Mouse (Mus musculus) spleen, postnatal 4 days (tissue): ENCODE results near the gene Dhx35.

Experiments
- DNase-seq, 2 experiments: peaks; one replicate each; pipeline ENCODE4 v3.0.0; 2022; ENCODE audit warnings: low spot score in 2 of 2

Dhx35 gene

GRCm38 (mm10) chr2:158794494-158795004 lies at the start of gene Dhx35:
Gene Dhx35, plus strand, starts transcription at chr2:158794807.
- DNase-seq, result peak; percentile 88 to 92

- no peak for DNase-seq
These were observed 49.5 kb upstream of the Dhx35 start for GRCm38 (mm10) chr2:158745049-158745482.

DNA sequence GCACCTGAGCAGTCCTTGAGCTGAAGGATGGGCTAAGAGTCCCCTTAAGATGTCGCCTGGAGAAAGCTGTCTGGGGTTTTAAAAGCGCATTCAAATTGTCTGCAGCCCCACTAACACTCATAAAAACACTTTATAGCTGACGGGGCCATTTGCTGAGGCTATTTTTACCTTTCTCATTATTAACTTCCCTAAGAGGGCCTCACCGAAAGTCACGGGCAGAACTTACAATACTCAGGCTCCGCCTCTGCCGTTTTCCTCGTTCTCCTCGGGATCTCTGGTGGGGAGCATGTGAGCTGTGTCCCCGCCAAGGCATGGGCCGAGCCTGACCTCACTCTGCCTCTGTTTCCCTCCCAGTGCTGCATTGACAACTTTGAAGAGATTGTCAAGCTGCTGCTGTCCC lies 48.4 kb upstream of the Dhx35 start:
- no peak for DNase-seq

- no peak for DNase-seq
These were observed 45.2 kb upstream of the Dhx35 start for GRCm38 (mm10) chr2:158749366-158749765.

DNA sequence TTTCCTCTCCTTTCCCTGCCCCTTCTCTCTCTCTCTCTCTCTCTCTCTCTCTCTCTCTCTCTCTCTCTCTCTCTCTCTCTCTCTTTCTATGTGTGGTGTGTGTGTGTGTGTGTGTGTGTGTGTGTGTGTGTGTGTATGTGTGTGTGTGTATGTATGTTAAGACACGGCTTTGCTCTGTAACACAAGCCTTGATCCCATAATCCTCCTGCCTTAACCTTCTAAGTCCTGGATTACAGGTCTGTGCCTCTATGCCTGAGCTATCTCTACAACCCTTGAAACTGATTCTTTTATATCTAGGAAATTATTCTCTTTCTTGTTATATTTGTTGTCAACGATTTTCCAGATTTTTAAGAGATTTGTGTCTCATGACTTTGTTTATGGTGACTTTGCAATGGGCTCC lies 34.4 kb upstream of the Dhx35 start:
- DNase-seq, result no peak

DNA sequence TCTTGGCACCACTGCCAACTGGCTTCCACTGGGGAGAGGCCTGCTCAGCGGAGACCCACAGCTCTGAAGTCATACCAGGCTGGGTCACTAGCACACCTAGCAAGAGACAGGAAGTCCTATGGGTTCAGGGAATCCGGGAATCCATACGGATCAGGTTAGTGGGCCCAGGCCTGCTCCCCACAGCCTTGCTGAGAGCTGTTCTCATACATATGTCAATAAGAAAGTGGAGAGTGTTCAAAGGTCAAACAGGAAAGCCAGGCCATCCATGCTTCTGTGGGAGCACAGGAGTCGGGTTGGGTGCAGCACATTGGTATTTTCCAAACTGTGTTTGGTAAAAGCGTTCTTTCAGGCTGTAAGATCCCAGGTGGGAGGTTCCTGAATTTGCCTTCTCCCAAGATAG lies 32.3 kb upstream of the Dhx35 start:
- DNase-seq, result no peak

GRCm38 (mm10) chr2:158767742-158768339 lies 26.8 kb upstream of the Dhx35 start, which contains the start of gene Fam83d:
Gene Fam83d, plus strand, starts transcription at chr2:158768093.
- peak; percentile 96 to 97 for DNase-seq

GRCm38 (mm10) chr2:158768350-158768749 lies 26.3 kb upstream of the Dhx35 start:
- DNase-seq, result peak; percentile 68 to 84

GRCm38 (mm10) chr2:158768771-158769170 lies 25.8 kb upstream of the Dhx35 start:
- DNase-seq, result no peak

DNA sequence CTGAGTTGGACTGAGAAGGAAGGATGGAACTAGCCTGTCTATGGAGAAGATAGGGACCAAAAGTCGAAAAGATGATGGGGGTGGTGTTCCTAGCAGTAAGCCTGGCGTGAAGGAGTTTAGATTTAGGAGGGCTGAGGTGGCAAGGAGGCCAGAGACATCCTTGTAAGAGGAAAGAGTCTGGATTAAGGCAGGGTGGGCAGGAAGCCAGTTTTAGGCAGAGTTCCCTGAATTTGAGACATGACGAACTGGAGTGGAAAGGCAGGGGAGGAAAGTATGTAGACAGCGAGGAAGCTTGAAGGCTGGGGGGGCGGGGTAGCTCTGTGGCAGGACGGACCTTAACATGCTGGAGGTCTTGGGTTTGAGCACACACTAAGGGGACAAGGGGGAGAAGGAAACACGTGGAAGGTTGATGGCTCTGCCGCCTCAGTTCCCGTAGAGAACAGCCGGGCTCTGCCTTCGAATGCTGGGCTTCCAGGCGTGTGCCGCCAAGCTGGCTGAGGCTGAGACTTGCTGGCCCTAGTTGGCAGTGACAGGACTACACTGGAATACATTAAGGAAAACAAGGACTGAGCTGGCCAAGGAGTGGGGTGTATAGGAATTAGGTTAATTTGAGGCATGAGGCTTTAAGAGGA lies 24.4 kb upstream of the Dhx35 start:
- DNase-seq, result no peak

DNA sequence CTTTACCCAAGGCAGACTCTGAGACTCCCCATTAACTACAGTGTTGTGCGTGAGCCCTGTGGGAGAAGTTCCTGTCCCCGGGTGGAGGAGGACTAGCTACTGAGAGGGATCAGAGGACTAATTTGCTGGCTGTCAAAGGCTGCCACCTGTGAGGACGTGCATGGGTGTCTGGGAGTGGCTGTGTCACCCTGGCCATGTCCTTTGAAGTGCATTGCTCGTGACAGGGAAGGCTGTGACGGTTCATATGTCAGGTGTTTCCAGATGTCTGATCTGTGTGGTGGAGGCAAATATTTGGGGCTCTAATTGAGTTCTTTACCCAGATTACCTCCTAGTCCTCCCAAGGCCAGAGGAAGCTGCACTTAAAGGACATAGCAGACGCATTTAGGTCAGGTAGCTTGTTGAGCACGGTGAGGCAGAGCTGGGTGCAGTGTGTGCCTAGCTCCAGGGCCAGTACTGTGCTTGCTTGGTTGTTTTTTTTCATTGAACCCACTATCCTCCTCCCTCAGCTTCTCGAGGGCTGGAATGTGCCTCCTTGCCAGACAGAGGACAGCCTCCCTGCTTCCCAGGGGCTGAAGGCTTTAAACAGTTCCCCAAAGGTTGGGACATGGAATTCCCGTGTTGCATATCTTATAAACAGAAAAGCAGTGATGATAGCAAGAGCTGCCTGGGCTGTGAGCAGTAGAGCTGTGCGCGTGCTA lies 23.4 kb upstream of the Dhx35 start:
- DNase-seq, result no peak

- DNase-seq, result no peak
These were observed 21.8 kb upstream of the Dhx35 start for GRCm38 (mm10) chr2:158772808-158773207.

DNA sequence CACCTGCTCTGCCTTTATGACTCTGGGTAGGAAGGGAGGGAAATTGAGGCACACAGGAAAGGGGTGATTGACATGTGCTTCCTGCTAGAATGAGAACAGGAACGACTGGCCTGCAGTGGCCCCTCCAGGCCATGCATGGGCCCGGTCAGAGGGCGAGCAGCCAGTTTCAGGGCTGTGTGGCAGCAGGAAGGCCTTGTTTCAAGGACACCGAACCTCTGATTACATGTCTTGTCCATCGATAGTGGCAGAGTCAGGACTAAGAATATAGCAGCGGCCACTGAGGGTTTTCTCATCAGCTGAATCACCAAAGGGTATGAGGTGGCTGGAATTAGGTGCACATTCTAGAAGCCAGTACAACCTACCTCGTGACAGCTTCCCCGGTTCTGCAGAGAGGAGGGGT lies 19.7 kb upstream of the Dhx35 start:
- DNase-seq, result no peak

- DNase-seq, result no peak
These were observed 17.9 kb upstream of the Dhx35 start for GRCm38 (mm10) chr2:158776716-158777115.

- DNase-seq, result no peak
These were observed 17.1 kb upstream of the Dhx35 start for GRCm38 (mm10) chr2:158777490-158777889.

- DNase-seq, result peak in 1 of 2 experiments; percentile 53
These were observed 16.3 kb upstream of the Dhx35 start for GRCm38 (mm10) chr2:158778349-158778748.

- no peak for DNase-seq
These were observed 13.5 kb upstream of the Dhx35 start for GRCm38 (mm10) chr2:158781126-158781525.

GRCm38 (mm10) chr2:158786927-158787795 lies 7.4 kb upstream of the Dhx35 start:
- no peak for DNase-seq

DNA sequence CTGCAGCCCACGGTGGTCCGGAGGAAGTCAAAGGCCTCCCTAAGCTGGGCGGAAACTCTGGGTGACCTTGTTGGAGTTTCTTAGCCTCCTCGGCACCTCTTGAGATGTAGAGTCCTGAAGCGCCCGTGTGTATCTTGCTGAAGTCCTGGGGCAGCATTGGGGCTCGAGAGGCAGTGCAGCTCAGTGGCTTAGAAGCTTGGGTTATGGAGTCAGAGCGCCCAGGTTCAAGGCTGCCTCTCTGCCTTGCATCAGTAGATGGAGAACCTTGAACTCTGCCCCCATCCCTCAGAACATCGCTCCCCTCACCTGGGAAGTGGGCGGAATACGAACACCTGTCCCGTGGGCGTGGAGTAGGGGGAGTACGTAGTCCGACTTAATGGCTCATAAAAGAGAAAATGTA lies 436 bp downstream of the Dhx35 start:
- DNase-seq, result no peak

- no peak for DNase-seq
These were observed 1.3 kb downstream of the Dhx35 start for GRCm38 (mm10) chr2:158795875-158796274.

DNA sequence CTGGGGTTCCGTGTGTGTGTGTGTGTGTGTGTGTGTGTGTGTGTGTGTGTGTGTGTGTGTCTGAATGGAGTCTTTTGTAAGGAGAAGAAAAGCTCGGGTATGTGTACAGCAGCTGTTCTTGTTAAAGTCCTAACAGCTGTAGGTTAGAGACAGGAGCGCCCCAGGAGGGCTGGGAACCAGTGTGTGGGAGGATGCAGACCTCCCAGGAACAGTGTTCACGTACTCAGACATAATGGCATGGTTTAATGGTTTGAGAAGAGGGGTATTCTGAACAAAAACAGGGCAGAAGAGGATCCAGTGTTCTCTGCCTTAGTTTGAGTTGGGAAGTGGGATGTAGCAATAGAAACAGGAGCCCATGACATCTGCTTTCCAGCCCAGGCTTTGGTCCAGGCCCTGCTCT lies 4.7 kb downstream of the Dhx35 start:
- DNase-seq, result no peak

- no peak for DNase-seq
These were observed 6.2 kb downstream of the Dhx35 start for GRCm38 (mm10) chr2:158800788-158801187.
